Mouse (Mus musculus): ENCODE results near the gene Rnpepl1.

GRCm38 (mm10) chr1:92972854-92973253 lies 62.3 kb downstream of the Rnpepl1 start:
- TF ChIP-seq CTCF (IDR thresholded peaks at IDR 0.05; ENCODE audit: low read depth, low read length) (no peak), POLR2A (IDR thresholded peaks at IDR 0.05; ENCODE audit: borderline replicate concordance, low read depth, low read length) (no peak)
